Mouse (Mus musculus): Measurements from ENCODE around the gene Appl2.

DNA sequence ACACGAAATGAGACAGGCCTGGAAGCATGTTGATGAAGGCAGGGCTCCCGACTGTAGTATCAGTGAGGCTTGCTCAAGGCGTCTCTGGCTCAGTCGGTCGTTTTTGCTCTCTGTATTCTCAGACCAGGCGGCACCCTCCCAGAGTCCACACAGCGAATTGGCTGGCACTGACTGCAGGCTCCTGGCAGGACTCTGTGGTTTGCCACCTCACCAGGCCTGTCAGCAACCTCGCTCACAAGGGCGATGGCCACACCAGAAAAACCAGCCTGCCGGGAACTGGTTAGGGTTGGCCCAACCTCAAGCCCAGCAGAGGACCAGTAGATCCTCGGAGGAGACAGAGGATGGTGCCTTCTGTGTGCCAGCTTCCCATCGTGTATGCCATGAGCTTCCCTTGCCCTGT is 23.7 kb downstream of the Appl2 start:
- no peak for TF ChIP-seq CTCF (IDR thresholded peaks at IDR 0.05; ENCODE audit: low read depth)
- no peak for TF ChIP-seq EP300 (IDR thresholded peaks at IDR 0.05; ENCODE audit: low read depth)

All from heart, postnatal 0 days (tissue).